Mouse (Mus musculus): ENCODE results near the gene Scly.
A peak's percentile ranks its signal among the peaks of the same experiment; 100 is the strongest.

The Scly gene

GRCm38 (mm10) chr1:91297799-91298744 is at the start of gene Scly:
TSS of gene Scly (plus strand) at chr1:91298338.
- peak; percentile 97 to 99 for DNase-seq (ENCODE audit: inconsistent age in 2 of 2, low spot score in 1 of 2)

GRCm38 (mm10) chr1:91248970-91249369 is 49.2 kb upstream of the Scly start:
- peak in 1 of 2 experiments; percentile 36 for DNase-seq (ENCODE audit: inconsistent age in 2 of 2, low spot score in 1 of 2)

DNA sequence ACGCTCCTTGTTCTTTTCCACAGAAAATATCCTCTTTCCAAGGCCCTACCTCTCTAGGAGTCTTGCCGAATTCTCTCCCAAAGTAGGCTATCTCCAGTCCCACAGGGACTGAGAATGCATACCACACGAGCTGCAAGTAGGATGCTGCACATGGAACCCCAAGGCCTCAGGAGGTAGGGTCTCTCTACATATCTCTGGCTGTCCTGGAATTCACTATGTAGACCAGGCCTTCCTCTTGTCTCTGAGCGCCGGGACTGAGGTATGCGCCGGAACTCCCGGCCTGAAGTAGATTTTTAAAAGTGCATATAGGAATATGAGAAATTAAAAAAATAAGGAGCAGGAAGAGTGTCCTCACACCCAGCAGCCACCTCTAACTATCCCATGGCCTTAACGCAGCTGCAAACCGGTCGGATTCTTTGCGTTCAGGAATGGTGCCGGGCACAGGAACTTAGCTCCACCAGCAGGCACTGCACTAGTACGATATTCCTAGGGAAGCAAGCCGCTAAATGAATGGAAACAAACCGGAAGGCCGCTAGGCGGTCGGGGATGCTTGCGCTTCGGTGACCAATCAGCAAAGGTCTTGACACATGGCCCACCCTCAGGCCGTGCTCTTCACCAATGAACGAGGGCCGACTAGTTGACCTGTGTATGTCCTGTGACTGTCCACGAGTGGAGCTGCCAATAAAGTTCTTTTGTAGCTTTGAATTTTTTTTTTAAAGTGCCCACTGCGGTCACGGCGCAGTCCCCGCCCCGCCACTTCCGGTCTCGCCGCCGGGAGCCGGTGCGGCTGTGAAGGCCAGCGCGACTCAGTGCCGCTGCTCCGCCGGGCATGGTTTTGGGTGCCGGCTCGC is 48.3 kb upstream of the Scly start, which contains the start of gene Ube2f:
Ube2f (plus strand) TSS at position 741 of the 851 bp plus-strand sequence.
- peak; percentile 96 to 97 for DNase-seq (ENCODE audit: inconsistent age in 2 of 2, low spot score in 1 of 2)

DNA sequence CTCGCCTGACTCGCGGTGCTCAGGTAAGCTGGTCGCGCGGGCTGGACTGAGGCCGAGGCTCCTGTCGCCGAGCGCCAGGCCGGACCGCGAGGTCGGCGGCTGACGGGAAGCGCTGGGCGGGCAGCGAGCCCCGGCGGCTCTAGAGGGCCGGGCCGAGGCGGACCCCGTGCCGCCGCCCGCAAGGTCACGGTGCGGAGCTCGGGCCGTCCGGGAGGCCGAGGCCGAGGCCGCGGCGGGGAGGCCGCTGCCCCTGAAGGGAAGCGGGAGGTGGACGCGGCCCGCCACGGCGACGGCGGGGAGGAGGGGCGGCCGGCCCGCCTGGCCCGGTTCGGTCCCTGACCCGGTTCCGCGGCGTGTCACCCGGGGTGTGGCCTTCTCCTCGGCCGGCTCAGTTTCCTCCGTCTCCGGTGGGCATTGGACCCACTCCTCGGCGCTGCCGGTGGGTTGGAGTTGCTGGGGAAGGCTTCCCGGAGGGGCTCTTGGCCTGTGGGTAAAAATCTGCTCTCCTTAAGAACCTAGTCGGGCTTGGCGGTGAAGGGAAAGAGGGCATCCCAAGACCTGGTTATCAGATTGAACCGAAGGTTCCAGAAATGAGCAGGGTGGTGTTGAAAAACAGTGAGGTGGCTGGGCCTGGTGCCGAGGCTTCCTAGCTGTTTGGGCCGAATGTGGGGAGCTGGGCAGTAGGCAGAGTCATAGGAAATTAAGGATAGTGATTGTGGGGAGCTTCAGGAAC is 47.6 kb upstream of the Scly start:
- DNase-seq (ENCODE audit: inconsistent age in 2 of 2, low spot score in 1 of 2): peak; percentile 58 to 88

- DNase-seq (ENCODE audit: inconsistent age in 2 of 2, low spot score in 1 of 2): peak in 1 of 2 experiments; percentile 63
Observed at GRCm38 (mm10) chr1:91251148-91251650, 46.9 kb upstream of the Scly start.

DNA sequence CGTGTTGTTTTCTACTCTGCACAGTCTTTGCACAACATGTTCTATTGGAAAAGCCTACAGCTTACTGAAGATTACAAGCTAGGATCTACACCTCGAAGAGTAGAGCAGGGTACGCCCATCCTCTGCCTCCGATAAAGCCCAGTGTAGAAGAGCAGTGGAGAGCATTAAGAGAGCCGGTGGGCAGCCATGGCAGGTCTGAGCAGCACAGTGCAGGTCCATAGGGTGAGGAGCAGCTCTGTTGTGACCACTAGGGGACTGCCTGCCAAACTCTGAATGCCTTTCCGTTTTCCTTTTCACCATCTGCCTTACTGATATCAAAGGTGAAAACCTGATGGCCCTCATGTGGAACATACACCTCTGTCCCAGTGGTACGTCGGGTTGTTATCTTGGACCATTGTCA is 46.2 kb upstream of the Scly start:
- peak in 1 of 2 experiments; percentile 46 for DNase-seq (ENCODE audit: inconsistent age in 2 of 2, low spot score in 1 of 2)

DNA sequence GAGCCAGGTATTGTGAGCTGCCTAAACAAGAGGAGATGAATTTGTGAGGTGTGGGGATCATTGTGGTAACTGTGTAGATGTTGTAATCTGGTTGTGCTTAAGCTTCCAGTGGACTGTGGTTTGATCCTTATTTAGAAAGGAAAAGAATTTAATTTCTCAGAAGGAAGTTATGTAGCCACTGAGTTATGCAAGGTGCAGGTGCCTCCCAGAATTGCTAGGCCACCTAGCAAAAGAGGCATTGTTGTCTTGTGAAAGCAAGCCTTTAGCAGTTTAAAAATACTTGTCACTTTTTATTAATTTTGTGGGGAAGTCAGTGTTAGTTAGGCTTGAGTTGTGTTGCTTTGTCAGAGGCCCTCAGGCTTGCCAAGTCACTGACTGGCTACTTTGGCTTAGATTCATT is 40.2 kb upstream of the Scly start:
- no peak for DNase-seq (ENCODE audit: inconsistent age in 2 of 2, low spot score in 1 of 2)

DNA sequence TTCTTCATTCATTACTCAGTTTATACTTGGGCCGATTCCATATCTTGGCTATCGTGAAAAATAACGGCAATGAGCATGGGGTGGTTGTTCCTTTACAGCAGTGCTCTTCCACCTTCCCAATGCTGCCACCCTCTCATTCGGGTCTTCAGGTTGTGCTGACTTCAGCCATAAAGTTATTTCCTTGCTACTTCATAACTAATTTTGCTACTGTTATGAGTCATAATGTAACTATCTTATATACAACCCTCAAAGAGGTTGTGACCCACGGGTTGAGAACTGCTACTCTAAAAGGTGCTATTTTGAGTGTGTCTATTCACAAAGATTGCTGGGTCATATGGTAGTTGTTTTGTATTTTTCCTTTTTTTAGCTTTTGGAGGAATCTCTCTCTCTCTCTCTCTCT is 38.3 kb upstream of the Scly start:
- DNase-seq (ENCODE audit: inconsistent age in 2 of 2, low spot score in 1 of 2): no peak

DNA sequence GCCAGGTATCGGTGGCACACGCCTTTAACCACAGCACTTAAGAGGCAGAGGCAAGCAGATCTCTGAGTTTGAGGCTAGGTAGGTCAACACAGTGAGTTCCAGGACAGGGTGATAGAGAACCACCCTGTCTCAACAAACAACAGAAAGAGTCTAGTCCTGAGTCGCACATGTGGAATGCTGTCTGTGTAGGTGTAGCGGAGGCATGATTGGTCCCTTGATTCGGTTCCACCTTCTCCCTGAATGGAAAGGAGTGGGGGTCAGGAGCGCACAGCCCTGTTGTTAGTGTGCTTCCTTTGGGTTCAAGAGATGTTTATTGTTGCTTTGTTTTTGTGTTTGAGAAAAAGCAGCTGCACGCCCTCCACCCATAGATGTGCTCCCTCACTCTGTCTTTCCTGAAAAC is 35.6 kb upstream of the Scly start:
- DNase-seq (ENCODE audit: inconsistent age in 2 of 2, low spot score in 1 of 2): no peak

DNA sequence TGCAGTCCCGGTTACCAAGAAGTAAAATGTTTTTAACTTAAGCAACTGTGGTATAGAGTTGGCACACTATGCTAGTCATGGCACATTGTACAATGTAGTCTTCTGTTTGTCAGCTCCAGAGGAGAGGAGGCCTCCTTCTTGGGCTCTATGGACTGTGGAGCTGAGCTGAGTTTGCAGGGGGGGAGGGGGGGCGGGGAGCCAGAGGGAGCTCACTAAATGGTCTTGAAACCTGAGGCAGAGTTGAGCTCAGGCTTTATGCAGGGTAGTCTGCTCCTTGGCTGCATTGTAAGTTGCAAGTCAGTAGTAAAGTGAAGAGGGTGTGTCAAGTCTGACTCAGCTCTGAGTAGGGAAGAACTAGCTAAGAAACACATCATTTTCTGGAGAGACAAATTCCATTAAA is 25.9 kb upstream of the Scly start:
- no peak for DNase-seq (ENCODE audit: inconsistent age in 2 of 2, low spot score in 1 of 2)

GRCm38 (mm10) chr1:91276581-91276980 is 21.6 kb upstream of the Scly start:
- DNase-seq (ENCODE audit: inconsistent age in 2 of 2, low spot score in 1 of 2): no peak

- no peak for DNase-seq (ENCODE audit: inconsistent age in 2 of 2, low spot score in 1 of 2)
Observed at GRCm38 (mm10) chr1:91277480-91277879, 20.7 kb upstream of the Scly start.

DNA sequence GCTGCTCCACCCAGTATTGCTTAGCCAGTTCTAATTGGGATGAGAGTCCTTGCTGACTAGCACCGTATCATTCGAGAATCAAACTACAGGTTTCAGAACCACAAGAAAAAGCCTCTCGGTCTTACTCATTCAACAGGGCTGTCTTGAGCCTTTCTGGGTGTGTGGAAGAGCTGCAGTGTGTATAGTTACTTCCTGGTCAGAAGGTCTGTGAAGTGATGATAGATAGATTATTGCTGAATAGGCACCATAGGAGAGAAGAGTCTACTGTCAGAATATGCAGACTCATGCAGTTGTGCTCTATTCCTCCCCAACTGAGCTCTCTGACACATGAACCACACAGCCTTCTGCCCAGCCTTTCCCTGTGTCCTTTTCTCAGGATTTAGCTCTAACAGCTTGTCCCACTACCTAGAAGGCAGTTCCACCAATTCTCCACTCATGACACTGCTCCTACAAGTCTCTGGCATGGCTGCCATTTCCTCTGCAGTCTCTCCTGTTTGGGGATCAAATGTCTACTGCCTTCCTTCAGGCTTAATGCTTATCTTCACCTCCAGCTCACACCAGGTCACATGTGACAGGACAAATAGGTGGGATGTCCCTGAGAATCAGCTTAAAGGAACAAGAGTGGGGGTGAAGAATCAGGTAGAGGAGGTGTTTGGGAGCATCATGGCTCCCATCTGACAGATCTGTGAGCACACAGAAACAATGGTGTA is 19.6 kb upstream of the Scly start:
- no peak for DNase-seq (ENCODE audit: inconsistent age in 2 of 2, low spot score in 1 of 2)

- no peak for DNase-seq (ENCODE audit: inconsistent age in 2 of 2, low spot score in 1 of 2)
Observed at GRCm38 (mm10) chr1:91279126-91279525, 19.0 kb upstream of the Scly start.

- no peak for DNase-seq (ENCODE audit: inconsistent age in 2 of 2, low spot score in 1 of 2)
Observed at GRCm38 (mm10) chr1:91282582-91282981, 15.6 kb upstream of the Scly start.

- no peak for DNase-seq (ENCODE audit: inconsistent age in 2 of 2, low spot score in 1 of 2)
Observed at GRCm38 (mm10) chr1:91289375-91289774, 8.8 kb upstream of the Scly start.

DNA sequence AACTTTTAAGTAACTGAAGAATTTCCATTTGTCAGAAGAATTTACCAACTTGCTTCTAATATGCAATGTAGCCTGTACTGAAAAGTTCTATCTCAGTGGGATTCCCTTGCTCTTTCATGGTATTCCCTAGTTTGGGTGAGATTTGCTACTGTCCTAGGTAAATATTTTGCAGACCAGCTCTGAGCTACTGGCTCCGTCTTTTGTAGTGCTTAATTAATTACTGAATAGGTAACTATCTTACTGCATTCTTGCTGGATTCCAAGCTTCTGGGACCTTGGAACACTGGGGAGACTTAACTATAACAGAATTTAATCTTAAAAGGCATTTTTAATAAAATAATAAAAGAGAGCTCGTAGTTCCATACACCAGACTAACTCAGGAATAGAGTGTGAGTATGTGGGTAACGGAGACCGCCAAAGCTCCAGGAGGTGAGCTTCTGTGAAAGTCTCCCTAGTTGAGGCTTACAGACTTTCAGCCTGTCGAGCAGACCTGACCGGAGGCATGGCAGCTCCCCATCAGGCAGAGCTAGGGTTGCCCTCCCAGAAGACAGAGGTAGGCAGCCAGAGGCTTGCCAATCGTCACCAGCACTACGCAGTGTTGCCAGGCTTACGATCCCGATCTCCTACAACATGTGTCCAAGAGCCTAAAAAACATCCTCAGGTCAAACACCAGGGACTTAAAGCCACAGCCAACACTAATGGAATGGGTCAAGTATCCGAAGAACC is 5.9 kb upstream of the Scly start:
- no peak for DNase-seq (ENCODE audit: inconsistent age in 2 of 2, low spot score in 1 of 2)

DNA sequence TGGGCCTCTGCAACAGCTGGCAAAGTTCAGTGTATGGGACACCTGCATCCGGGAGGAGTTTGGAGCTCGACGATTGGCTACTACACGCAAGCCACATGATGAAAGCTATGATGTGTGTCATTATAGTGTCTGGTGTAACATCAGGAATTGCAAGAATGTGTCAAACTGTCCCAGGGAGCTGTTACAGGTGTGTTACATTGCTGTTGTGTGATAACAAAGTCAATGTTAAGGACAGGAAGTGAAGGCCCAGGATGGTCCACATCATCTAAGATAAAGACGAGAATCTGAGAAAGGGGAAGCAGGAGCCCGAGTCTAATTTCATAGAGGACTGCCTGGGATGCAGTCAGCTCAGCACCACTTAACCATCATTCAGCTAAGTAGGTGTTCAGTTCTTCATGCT is 2.6 kb upstream of the Scly start:
- DNase-seq (ENCODE audit: inconsistent age in 2 of 2, low spot score in 1 of 2): no peak

- peak in 1 of 2 experiments; percentile 54 for DNase-seq (ENCODE audit: inconsistent age in 2 of 2, low spot score in 1 of 2)
Observed at GRCm38 (mm10) chr1:91299026-91299706, 1.0 kb downstream of the Scly start.
